Mouse (Mus musculus) MEL (cell line): Measurements from ENCODE around the gene Atp2a2.

Source experiments
- CTCF ChIP-seq, 3 experiments: IDR thresholded peaks in 2 of 3; conservative IDR thresholded peaks in 1 of 3; 2 replicates each; pipeline ENCODE4 v1.5.1; 2011 to 2012; ENCODE audit warnings: low read length in 3 of 3, low read depth in 2 of 3, mild to moderate bottlenecking in 2 of 3, improper control_type of control experiment in 1 of 3, inconsistent platforms in 1 of 3, mixed read lengths in 1 of 3, moderate library complexity in 1 of 3; ENCODE audit not compliant: control insufficient read depth in 1 of 3, insufficient read depth in 1 of 3, poor library complexity in 1 of 3, severe bottlenecking in 1 of 3
- EP300 ChIP-seq, 2 experiments: IDR thresholded peaks; 2 replicates each; pipeline ENCODE4 v1.6.1; 2011; ENCODE audit warnings: improper control_type of control experiment in 2 of 2, low read length in 2 of 2, low read depth in 1 of 2, mild to moderate bottlenecking in 1 of 2
- MAFK ChIP-seq: IDR thresholded peaks from 2 replicates; pipeline ENCODE4 v1.6.1; 2011; ENCODE audit warnings: low read depth, mild to moderate bottlenecking, low read length, improper control_type of control experiment, borderline replicate concordance
- POLR2A ChIP-seq, 2 experiments: IDR thresholded peaks; 2 replicates each; pipeline ENCODE4 v1.6.1; 2011 to 2012; ENCODE audit warnings: low read length in 2 of 2, mild to moderate bottlenecking in 2 of 2, control low read depth in 1 of 2, improper control_type of control experiment in 1 of 2, low read depth in 1 of 2, moderate library complexity in 1 of 2; ENCODE audit not compliant: control insufficient read depth in 1 of 2, insufficient read depth in 1 of 2, poor library complexity in 1 of 2
- TBP ChIP-seq: IDR thresholded peaks from 2 replicates; pipeline ENCODE4 v1.8.0; 2011; ENCODE audit warnings: low read depth, low read length, improper control_type of control experiment
- USF1 ChIP-seq: IDR thresholded peaks from 2 replicates; pipeline ENCODE4 v1.6.1; 2014; ENCODE audit warnings: low read depth, mild to moderate bottlenecking, inconsistent platforms, low read length, improper control_type of control experiment, moderate library complexity
- USF2 ChIP-seq, 2 experiments: IDR thresholded peaks; 2 replicates each; pipeline ENCODE4 v1.6.1; 2011 to 2012; ENCODE audit warnings: improper control_type of control experiment in 2 of 2, low read length in 2 of 2, borderline replicate concordance in 1 of 2, inconsistent platforms in 1 of 2, low read depth in 1 of 2, mild to moderate bottlenecking in 1 of 2; ENCODE audit not compliant: insufficient read depth in 1 of 2
- ZNF384 ChIP-seq: IDR thresholded peaks from 2 replicates; pipeline ENCODE4 v1.6.1; 2012; ENCODE audit warnings: low read depth, mild to moderate bottlenecking, inconsistent platforms, low read length, improper control_type of control experiment

- no peak for TF ChIP-seq CTCF (IDR thresholded peaks at IDR 0.05 in 2 of 3, conservative IDR thresholded peaks at IDR 0.05 in 1 of 3; ENCODE audit: control insufficient read depth in 1 of 3, insufficient read depth in 1 of 3, low read depth in 2 of 3, low read length in 3 of 3, poor library complexity in 1 of 3, severe bottlenecking in 1 of 3)
- TF ChIP-seq ZNF384 = no peak
- no peak for TF ChIP-seq MAFK
- no peak for TF ChIP-seq POLR2A (IDR thresholded peaks at IDR 0.05; ENCODE audit: control insufficient read depth in 1 of 2, insufficient read depth in 1 of 2, low read depth in 1 of 2, low read length in 2 of 2, poor library complexity in 1 of 2)
- TF ChIP-seq USF1 = no peak
- no peak for TF ChIP-seq EP300 (IDR thresholded peaks at IDR 0.05; ENCODE audit: low read depth in 1 of 2, low read length in 2 of 2)
- TF ChIP-seq TBP = no peak
- TF ChIP-seq USF2 (IDR thresholded peaks at IDR 0.05; ENCODE audit: borderline replicate concordance in 1 of 2, insufficient read depth in 1 of 2, low read depth in 1 of 2, low read length in 2 of 2) = no peak
These were observed 36.1 kb upstream of the Atp2a2 start for GRCm38 (mm10) chr5:122538077-122538476.
